Mouse (Mus musculus): Measurements from ENCODE around the gene Smim6. TPM values are rescaled to one million over a fixed set of nuclear protein-coding genes. Genes with fewer than 3 reads are reported as not detected.
A peak's percentile ranks its signal among the peaks of the same experiment; 100 is the strongest.

Smim6 gene
- polyA plus RNA-seq, 1 experiment from 2014 or later = 1.0 TPM

DNA sequence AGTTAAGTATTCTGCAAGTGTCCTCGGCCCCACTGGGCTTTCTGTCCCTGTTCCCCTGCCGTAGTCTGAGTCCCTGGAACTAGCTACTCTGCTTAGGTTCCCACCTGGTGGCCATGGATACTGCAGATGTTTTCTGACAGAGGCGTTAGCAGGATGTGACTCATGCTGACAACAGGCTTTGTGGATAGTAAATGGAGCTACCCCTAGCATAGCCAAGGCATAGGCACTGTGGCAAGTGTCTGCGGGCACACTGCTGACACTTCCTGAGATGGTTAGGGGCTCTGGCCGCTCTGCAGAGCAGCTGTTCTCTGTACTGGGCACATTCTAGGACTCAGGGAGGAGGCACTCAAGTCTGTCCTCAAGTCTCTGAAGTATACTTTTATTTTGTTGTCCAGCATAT is 42.9 kb downstream of the Smim6 start:
- Histone ChIP-seq H3K4me2 (replicated peaks) (no peak overlapping the region), H3K9ac (no peak overlapping the region), H3K9me3 (no peaks in the 10 kb centered on the region), H3K27ac (0 out of 2 replicates have a peak overlapping the region, but pooled peaks have one; percentile 6), H3K4me1 (peaks cover 43% of the 10 kb centered on the region), H3K36me3 (peaks cover 68% of the 10 kb centered on the region), H3K4me3 (no peak overlapping the region), H3K27me3 (replicated peaks) (no peaks in the 10 kb centered on the region)
- WGBS = 87% methylated on average over 5 of the region's 5 CpGs
- no peak for ATAC-seq (ENCODE audit: low FRiP score, low read depth)

DNA sequence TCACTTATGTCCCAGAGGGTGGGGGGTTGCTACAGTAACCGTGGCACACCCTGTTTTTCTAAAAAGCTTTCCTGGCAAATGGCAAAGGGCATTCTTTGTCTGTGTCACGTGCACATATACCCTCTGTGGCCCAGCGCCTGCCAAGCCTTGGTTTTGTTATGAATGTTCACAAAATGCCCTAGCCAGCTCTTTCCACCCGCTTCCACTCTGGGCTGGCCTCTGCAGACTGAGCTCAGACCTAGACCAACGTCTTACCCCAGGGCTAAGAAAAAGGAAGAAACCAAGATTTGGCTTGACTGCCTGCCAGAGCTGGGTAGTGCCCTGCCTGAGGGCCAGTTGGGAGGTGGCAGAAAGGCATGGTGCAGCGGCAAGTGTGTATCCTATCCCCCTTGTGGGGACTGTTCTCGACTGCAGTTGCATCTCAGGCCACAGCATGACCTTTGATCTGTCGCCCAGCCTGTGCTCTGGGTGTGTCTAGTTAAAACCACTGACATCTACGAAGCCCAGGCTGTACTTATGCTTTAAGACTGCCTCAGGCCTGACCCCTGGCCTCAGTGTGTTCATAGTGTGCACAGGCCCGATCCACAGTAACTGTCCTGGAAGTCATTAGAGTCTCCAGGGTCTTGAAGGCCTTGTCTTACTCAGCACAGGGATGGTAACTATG is 43.5 kb downstream of the Smim6 start:
- Histone ChIP-seq H3K9me3 (no peaks in the 10 kb centered on the region), H3K27ac (no peak overlapping the region), H3K4me2 (replicated peaks) (no peak overlapping the region), H3K4me1 (peaks cover 37% of the 10 kb centered on the region), H3K27me3 (replicated peaks) (no peaks in the 10 kb centered on the region), H3K9ac (no peak overlapping the region), H3K4me3 (no peak overlapping the region), H3K36me3 (peaks cover 68% of the 10 kb centered on the region)
- WGBS = 63% methylated on average over 10 of the region's 10 CpGs
- ATAC-seq (ENCODE audit: low FRiP score, low read depth) = no peak

DNA sequence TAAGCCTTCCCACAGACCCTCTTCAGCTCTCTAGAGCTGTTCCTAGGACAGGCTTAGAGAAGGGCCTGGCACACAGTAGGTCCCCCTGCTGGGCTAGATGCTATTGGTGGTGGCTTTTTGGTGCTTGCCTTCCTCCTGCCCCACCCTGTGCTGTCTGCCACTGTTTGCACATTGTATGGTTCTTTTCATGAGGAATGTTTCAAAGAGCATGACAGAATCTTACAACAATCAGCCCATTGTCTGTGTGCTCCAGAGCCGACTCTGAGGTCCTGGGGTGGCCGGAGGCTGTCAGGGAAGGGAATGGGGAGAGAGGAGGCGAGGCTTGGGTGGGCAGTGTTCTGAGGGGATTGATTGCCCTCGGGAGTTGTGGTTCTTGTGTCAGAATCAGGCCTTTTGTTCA is 44.6 kb downstream of the Smim6 start:
- ATAC-seq (ENCODE audit: low FRiP score, low read depth) = peak; percentile 86
- H3K4me3 ChIP-seq = no peak overlapping the region
- H3K4me1 ChIP-seq = peaks cover 34% of the 10 kb centered on the region
- no peak overlapping the region for H3K4me2 ChIP-seq (replicated peaks)
- no peak overlapping the region; the same call in 1 of the 2 replicates for H3K9ac ChIP-seq
- WGBS = 6% methylated on average over 4 of the region's 4 CpGs
- H3K27me3 ChIP-seq (replicated peaks) = no peaks in the 10 kb centered on the region
- H3K36me3 ChIP-seq = peaks cover 75% of the 10 kb centered on the region
- 0 out of 2 replicates have a peak overlapping the region, but pooled peaks have one; percentile 8 for H3K27ac ChIP-seq
- H3K9me3 ChIP-seq = no peaks in the 10 kb centered on the region

DNA sequence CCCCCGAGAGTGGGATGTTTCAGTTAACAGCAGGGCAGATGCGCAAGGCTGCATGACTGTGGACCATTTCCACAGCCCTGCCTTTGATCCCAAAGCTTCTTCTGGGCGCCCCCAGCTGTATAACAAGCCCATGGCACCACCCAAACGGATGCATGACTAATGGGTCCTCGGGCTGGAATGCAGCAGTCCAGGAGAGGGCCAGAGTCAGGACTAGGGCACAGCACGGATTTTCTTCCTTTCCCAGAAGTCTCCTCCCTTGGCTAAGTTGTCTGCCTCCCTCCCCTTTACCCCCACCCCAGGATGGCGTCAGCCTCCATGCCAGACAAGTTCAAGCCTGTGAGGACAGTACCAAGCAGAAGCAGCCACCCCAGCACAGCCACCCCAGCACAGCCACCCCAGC is 46.2 kb downstream of the Smim6 start:
- 56% methylated on average over 7 of the region's 7 CpGs for WGBS
- Histone ChIP-seq H3K4me1 (peaks cover 34% of the 10 kb centered on the region), H3K9me3 (no peaks in the 10 kb centered on the region), H3K36me3 (peaks cover 76% of the 10 kb centered on the region), H3K27ac (no peak overlapping the region), H3K4me3 (no peak overlapping the region), H3K27me3 (replicated peaks) (no peaks in the 10 kb centered on the region), H3K9ac (no peak overlapping the region), H3K4me2 (replicated peaks) (no peak overlapping the region)
- no peak for ATAC-seq (ENCODE audit: low FRiP score, low read depth)

GRCm38 (mm10) chr11:115959018-115959417 is 47.2 kb downstream of the Smim6 start:
- Histone ChIP-seq H3K4me2 (replicated peaks) (no peak overlapping the region), H3K9me3 (no peaks in the 10 kb centered on the region), H3K9ac (no peak overlapping the region), H3K27ac (no peak overlapping the region), H3K4me1 (peaks cover 34% of the 10 kb centered on the region), H3K27me3 (replicated peaks) (no peaks in the 10 kb centered on the region), H3K36me3 (peaks cover 78% of the 10 kb centered on the region), H3K4me3 (no peak overlapping the region)
- 95% methylated on average over 9 of the region's 9 CpGs for WGBS
- ATAC-seq (ENCODE audit: low FRiP score, low read depth) = no peak

- H3K27me3 ChIP-seq (replicated peaks) = no peaks in the 10 kb centered on the region
- no peaks in the 10 kb centered on the region for H3K9me3 ChIP-seq
- H3K9ac ChIP-seq = no peak overlapping the region
- H3K4me2 ChIP-seq (replicated peaks) = no peak overlapping the region
- no peak overlapping the region for H3K27ac ChIP-seq
- peaks cover 2% of the 10 kb centered on the region; the same call in 1 of the 2 replicates for H3K4me1 ChIP-seq
- no peak overlapping the region for H3K4me3 ChIP-seq
- 92% methylated on average over 9 of the region's 9 CpGs for WGBS
- peaks cover 86% of the 10 kb centered on the region for H3K36me3 ChIP-seq
- ATAC-seq (ENCODE audit: low FRiP score, low read depth) = no peak
Measured at GRCm38 (mm10) chr11:115962651-115963412, 51.0 kb downstream of the Smim6 start.

Other genes with a start within 250 kb of the Smim6 start
- 173 and 186 TPM in 2 replicates for gene Grb2, start 203.4 kb upstream of the Smim6 start, polyA plus RNA-seq (2016; fragmentation: Nextera tagmentation; extraction: Ambion mirVana)
- 32.6 and 34.7 TPM in 2 replicates for gene Tmem94, start 146.6 kb upstream of the Smim6 start, polyA plus RNA-seq (2016; fragmentation: Nextera tagmentation; extraction: Ambion mirVana)
- gene Caskin2, start 98.4 kb upstream of the Smim6 start, polyA plus RNA-seq (2016; fragmentation: Nextera tagmentation; extraction: Ambion mirVana) = 14.4 and 16.7 TPM in 2 replicates
- 26.4 and 30.7 TPM in 2 replicates for gene Tsen54, start 97.3 kb upstream of the Smim6 start, polyA plus RNA-seq (2016; fragmentation: Nextera tagmentation; extraction: Ambion mirVana)
- 3.9 and 5.7 TPM in 2 replicates for gene Llgl2, start 88.0 kb upstream of the Smim6 start, polyA plus RNA-seq (2016; fragmentation: Nextera tagmentation; extraction: Ambion mirVana)
- 0.11 and 0.19 TPM in 2 replicates for gene Myo15b, start 53.6 kb upstream of the Smim6 start, polyA plus RNA-seq (2016; fragmentation: Nextera tagmentation; extraction: Ambion mirVana)
- 1.8 and 2.7 TPM in 2 replicates for gene Smim5, start 12.1 kb upstream of the Smim6 start, polyA plus RNA-seq (2016; fragmentation: Nextera tagmentation; extraction: Ambion mirVana)
- gene Sap30bp, start 21.3 kb downstream of the Smim6 start, polyA plus RNA-seq (2016; fragmentation: Nextera tagmentation; extraction: Ambion mirVana) = 53.7 and 54.8 TPM in 2 replicates
- 24.2 and 30.2 TPM in 2 replicates for gene Recql5, start 21.5 kb downstream of the Smim6 start, polyA plus RNA-seq (2016; fragmentation: Nextera tagmentation; extraction: Ambion mirVana)
- gene Itgb4, start 62.7 kb downstream of the Smim6 start, polyA plus RNA-seq (2016; fragmentation: Nextera tagmentation; extraction: Ambion mirVana) = 0.99 and 1.4 TPM in 2 replicates
- 100 and 109 TPM in 2 replicates for gene Galk1, start 100.7 kb downstream of the Smim6 start, polyA plus RNA-seq (2016; fragmentation: Nextera tagmentation; extraction: Ambion mirVana)
- 2,060 and 2,115 TPM in 2 replicates for gene H3f3b, start 115.9 kb downstream of the Smim6 start, polyA plus RNA-seq (2016; fragmentation: Nextera tagmentation; extraction: Ambion mirVana)
- gene Unk, start 118.3 kb downstream of the Smim6 start, polyA plus RNA-seq (2016; fragmentation: Nextera tagmentation; extraction: Ambion mirVana) = 47.9 and 48.6 TPM in 2 replicates
- 1.3 and 1.7 TPM in 2 replicates for gene Unc13d, start 165.9 kb downstream of the Smim6 start, polyA plus RNA-seq (2016; fragmentation: Nextera tagmentation; extraction: Ambion mirVana)
- gene Wbp2, start 175.0 kb downstream of the Smim6 start, polyA plus RNA-seq (2016; fragmentation: Nextera tagmentation; extraction: Ambion mirVana) = 97.0 and 110 TPM in 2 replicates
- 3.7 and 5.0 TPM in 2 replicates for gene Trim47, start 215.2 kb downstream of the Smim6 start, polyA plus RNA-seq (2016; fragmentation: Nextera tagmentation; extraction: Ambion mirVana)
- gene Trim65, start 219.1 kb downstream of the Smim6 start, polyA plus RNA-seq (2016; fragmentation: Nextera tagmentation; extraction: Ambion mirVana) = 2.0 and 2.1 TPM in 2 replicates
- gene Mrpl38, start 226.9 kb downstream of the Smim6 start, polyA plus RNA-seq (2016; fragmentation: Nextera tagmentation; extraction: Ambion mirVana) = 83.7 and 85.5 TPM in 2 replicates

Data from neural tube, embryonic 12.5 days (tissue).